Mouse (Mus musculus) cortical plate, adult 2 months (tissue): ENCODE data around the gene Ppia.

Source experiments
- CTCF ChIP-seq: fragments of 200-500 bp; IDR thresholded peaks from 2 replicates; pipeline ENCODE4 v1.5.1; 2011; ENCODE audit warnings: mild to moderate bottlenecking, control low read depth, low read length; ENCODE audit not compliant: insufficient read depth; ENCODE audit errors: extremely low read depth
- POLR2A ChIP-seq: fragments of 200-500 bp; IDR thresholded peaks from 2 replicates; pipeline ENCODE4 v1.6.1; 2011; ENCODE audit warnings: mild to moderate bottlenecking, low read length, control low read depth; ENCODE audit not compliant: insufficient read depth; ENCODE audit errors: extremely low read depth

DNA sequence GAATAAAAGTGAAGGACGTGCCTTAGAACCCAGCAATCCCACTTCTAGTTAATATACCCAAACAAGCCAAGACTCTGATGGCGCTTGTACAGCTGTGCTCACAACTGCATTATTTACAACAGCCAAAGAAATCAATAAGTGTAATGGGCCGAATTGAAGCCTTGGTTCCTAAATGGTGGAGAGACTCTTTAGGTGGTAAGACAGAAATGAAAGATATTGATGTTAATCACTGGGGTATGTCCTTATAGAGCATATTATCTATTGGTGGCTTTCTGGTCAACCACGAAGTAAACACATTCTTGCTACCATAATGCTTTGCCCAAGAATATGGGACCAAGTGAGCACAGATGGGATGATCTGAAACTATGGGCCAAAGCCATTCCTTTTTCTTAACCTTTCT lies 24.9 kb downstream of the Ppia start:
- TF ChIP-seq CTCF (no peak), POLR2A (no peak)
